Mouse (Mus musculus): Measurements from ENCODE around the gene Slc11a2.

- TF ChIP-seq CTCF (conservative IDR thresholded peaks at IDR 0.05; ENCODE audit: low read length) (no peak), POU5F1 (IDR thresholded peaks at IDR 0.05; ENCODE audit: borderline replicate concordance, low read length) (no peak), NANOG (IDR thresholded peaks at IDR 0.05; ENCODE audit: borderline replicate concordance, low read length) (no peak)
Measured at GRCm38 (mm10) chr15:100413306-100413705, 11.6 kb downstream of the Slc11a2 start.

Measured in E14TG2a.4 (cell line).